Mouse (Mus musculus) lung, postnatal 10 days (tissue): ENCODE measurements around the gene Tmem132e.

Experiments used
- DNase-seq: peaks from one replicate; pipeline ENCODE4 v3.0.0; 2021

The Tmem132e gene

GRCm38 (mm10) chr11:82434091-82434831, 45.6 kb downstream of the Tmem132e start:
- DNase-seq = no peak

GRCm38 (mm10) chr11:82434832-82435182, 46.1 kb downstream of the Tmem132e start:
- DNase-seq = no peak

GRCm38 (mm10) chr11:82448485-82448884, 59.8 kb downstream of the Tmem132e start:
- DNase-seq = no peak

- DNase-seq = no peak
Measured at GRCm38 (mm10) chr11:82452516-82452915, 63.8 kb downstream of the Tmem132e start.

- no peak for DNase-seq
Measured at GRCm38 (mm10) chr11:82453230-82453629, 64.5 kb downstream of the Tmem132e start.

GRCm38 (mm10) chr11:82461326-82461725, 72.6 kb downstream of the Tmem132e start:
- no peak for DNase-seq

- DNase-seq = no peak
Measured at GRCm38 (mm10) chr11:82465536-82465935, 76.8 kb downstream of the Tmem132e start.

GRCm38 (mm10) chr11:82467218-82467617, 78.5 kb downstream of the Tmem132e start:
- DNase-seq = peak; percentile 20

- no peak for DNase-seq
Measured at GRCm38 (mm10) chr11:82471076-82471475, 82.4 kb downstream of the Tmem132e start.

GRCm38 (mm10) chr11:82473137-82473621, 84.5 kb downstream of the Tmem132e start:
- no peak for DNase-seq

- DNase-seq = no peak
Measured at GRCm38 (mm10) chr11:82476092-82476491, 87.4 kb downstream of the Tmem132e start.

- DNase-seq = no peak
Measured at GRCm38 (mm10) chr11:82477412-82477811, 88.7 kb downstream of the Tmem132e start.

- no peak for DNase-seq
Measured at GRCm38 (mm10) chr11:82480941-82481340, 92.2 kb downstream of the Tmem132e start.

GRCm38 (mm10) chr11:82487359-82488086, 98.8 kb downstream of the Tmem132e start:
- no peak for DNase-seq

- DNase-seq = no peak
Measured at GRCm38 (mm10) chr11:82490896-82491295, 102.2 kb downstream of the Tmem132e start.
